Mouse (Mus musculus): ENCODE results near the gene Nol11.

DNA sequence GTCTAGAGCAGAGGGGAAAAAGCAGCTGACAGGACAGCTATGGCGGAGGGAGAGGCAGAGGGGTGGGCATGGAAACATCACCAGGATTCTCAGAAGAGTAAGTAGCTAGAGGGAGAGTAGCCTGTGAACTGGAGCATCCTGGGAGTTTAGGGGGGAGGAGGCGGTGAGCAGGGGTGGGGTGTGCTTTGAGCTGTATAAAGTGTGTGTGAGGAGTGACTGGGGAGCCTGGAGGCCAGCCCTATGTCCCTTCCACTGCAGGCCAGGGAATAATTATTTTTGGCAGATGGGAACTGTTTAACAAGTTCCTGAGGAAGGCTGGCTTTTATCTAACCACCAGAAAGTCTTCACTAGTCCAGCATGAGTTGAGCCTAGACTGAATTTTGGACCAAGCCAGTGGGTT lies 6.2 kb upstream of the Nol11 start:
- TF ChIP-seq POLR2A (IDR thresholded peaks at IDR 0.05; ENCODE audit: control insufficient read depth, extremely low read depth, insufficient read depth, low read length, poor library complexity) (no peak), CTCF (IDR thresholded peaks at IDR 0.05; ENCODE audit: borderline replicate concordance, control insufficient read depth, extremely low read depth, insufficient read depth, low read length, poor library complexity) (no peak)

Measured in thymus, adult 2 months (tissue).